Mouse (Mus musculus): Measurements from ENCODE around the gene Gm10803. TPM values are rescaled to one million over a fixed set of nuclear protein-coding genes. Genes with fewer than 3 reads are reported as not detected.

Gm10803 gene
- polyA plus RNA-seq, 1 experiment from 2014 or later = not detected

- Histone ChIP-seq H3K4me1 (replicated peaks) (peaks cover 7% of the 10 kb centered on the region; the same call in 1 of the 2 replicates), H3K9me3 (no peaks in the 10 kb centered on the region), H3K4me2 (no peak overlapping the region), H3K27me3 (no peaks in the 10 kb centered on the region), H3K27ac (no peak overlapping the region), H3K36me3 (no peaks in the 10 kb centered on the region), H3K4me3 (no peak overlapping the region), H3K9ac (no peak overlapping the region)
- no peak for ATAC-seq (ENCODE audit: low FRiP score)
- WGBS = 88% methylated on average over 10 of the region's 10 CpGs
Observed at GRCm38 (mm10) chr2:93593121-93593520, 32.8 kb downstream of the Gm10803 start.

DNA sequence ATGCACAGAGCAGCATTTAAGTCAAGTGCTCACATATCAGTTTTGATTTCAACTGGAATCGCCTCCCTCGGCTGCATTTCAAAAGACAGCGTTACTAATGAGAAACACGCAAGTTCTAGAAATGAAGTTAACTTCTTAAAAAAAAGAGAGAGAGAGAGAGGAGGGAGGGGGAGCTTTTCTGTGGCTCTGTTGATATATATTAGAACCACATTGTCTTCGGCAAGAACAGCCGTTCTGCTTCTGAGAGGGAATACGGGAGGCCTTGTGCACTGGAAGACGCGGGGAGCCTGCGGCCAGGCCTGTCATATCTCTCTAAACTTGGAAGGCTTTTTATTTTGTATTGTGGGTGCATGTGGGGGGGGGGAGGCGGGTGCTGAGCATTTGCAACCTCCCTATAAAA, 36.8 kb downstream of the Gm10803 start:
- Histone ChIP-seq H3K9ac (no peak overlapping the region), H3K4me1 (replicated peaks) (peaks cover 7% of the 10 kb centered on the region; the same call in 1 of the 2 replicates), H3K36me3 (no peaks in the 10 kb centered on the region), H3K27ac (no peak overlapping the region), H3K4me3 (no peak overlapping the region), H3K9me3 (no peaks in the 10 kb centered on the region), H3K27me3 (0 out of 2 replicates have a peak, but pooled peaks cover 10% of the 10 kb centered on the region), H3K4me2 (no peak overlapping the region)
- 81% methylated on average over 11 of the region's 11 CpGs for WGBS
- ATAC-seq (ENCODE audit: low FRiP score) = no peak

DNA sequence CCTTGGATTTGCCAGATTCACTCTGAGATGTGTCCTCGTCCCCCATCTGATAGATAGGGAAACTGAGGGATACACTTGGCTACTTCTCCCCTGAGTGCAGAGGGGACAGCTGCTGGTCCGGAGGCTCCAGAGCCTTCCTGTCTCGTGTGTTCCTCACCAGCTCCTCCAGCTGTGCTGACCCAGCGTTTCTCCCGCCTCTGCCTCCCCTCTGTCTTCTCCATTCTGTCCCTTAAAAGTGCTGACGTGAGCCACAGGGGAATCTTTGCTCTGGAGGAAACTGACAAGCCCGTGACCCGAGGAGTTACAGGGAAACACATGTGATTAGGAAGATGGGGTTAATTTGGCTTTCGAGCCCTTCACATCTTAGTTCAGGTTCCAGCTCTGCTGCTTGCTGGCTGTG, 39.4 kb downstream of the Gm10803 start:
- no peaks in the 10 kb centered on the region for H3K9me3 ChIP-seq
- no peaks in the 10 kb centered on the region for H3K36me3 ChIP-seq
- WGBS = 59% methylated on average over 9 of the region's 9 CpGs
- no peak for ATAC-seq (ENCODE audit: low FRiP score)
- peaks cover 7% of the 10 kb centered on the region; the same call in 1 of the 2 replicates for H3K4me1 ChIP-seq (replicated peaks)
- no peak overlapping the region for H3K4me3 ChIP-seq
- H3K27ac ChIP-seq = no peak overlapping the region
- H3K9ac ChIP-seq = no peak overlapping the region
- H3K27me3 ChIP-seq = 0 out of 2 replicates have a peak, but pooled peaks cover 10% of the 10 kb centered on the region
- no peak overlapping the region for H3K4me2 ChIP-seq

GRCm38 (mm10) chr2:93604601-93605285, 44.4 kb downstream of the Gm10803 start:
- Histone ChIP-seq H3K27ac (no peak overlapping the region), H3K4me2 (no peak overlapping the region), H3K9ac (no peak overlapping the region), H3K4me1 (replicated peaks) (no peaks in the 10 kb centered on the region), H3K27me3 (0 out of 2 replicates have a peak, but pooled peaks cover 2% of the 10 kb centered on the region), H3K36me3 (no peaks in the 10 kb centered on the region), H3K9me3 (no peaks in the 10 kb centered on the region), H3K4me3 (no peak overlapping the region)
- 90% methylated on average over 6 of the region's 6 CpGs for WGBS
- no peak for ATAC-seq (ENCODE audit: low FRiP score)

GRCm38 (mm10) chr2:93608800-93609199, 48.4 kb downstream of the Gm10803 start:
- Histone ChIP-seq H3K4me3 (no peak overlapping the region), H3K27me3 (no peaks in the 10 kb centered on the region), H3K9ac (no peak overlapping the region), H3K36me3 (no peaks in the 10 kb centered on the region), H3K9me3 (no peaks in the 10 kb centered on the region), H3K4me1 (replicated peaks) (no peaks in the 10 kb centered on the region), H3K27ac (no peak overlapping the region), H3K4me2 (no peak overlapping the region)
- no peak for ATAC-seq (ENCODE audit: low FRiP score)
- 80% methylated on average over 3 of the region's 3 CpGs for WGBS

GRCm38 (mm10) chr2:93613020-93613419, 52.7 kb downstream of the Gm10803 start:
- 91% methylated on average over 7 of the region's 7 CpGs for WGBS
- H3K4me3 ChIP-seq = no peak overlapping the region
- no peaks in the 10 kb centered on the region for H3K4me1 ChIP-seq (replicated peaks)
- no peaks in the 10 kb centered on the region for H3K36me3 ChIP-seq
- H3K9me3 ChIP-seq = no peaks in the 10 kb centered on the region
- H3K27ac ChIP-seq = no peak overlapping the region
- no peaks in the 10 kb centered on the region for H3K27me3 ChIP-seq
- no peak for ATAC-seq (ENCODE audit: low FRiP score)
- H3K9ac ChIP-seq = no peak overlapping the region
- no peak overlapping the region for H3K4me2 ChIP-seq

Other genes with a start within 250 kb of the Gm10803 start
- gene Tspan18, start 226.1 kb upstream of the Gm10803 start, polyA plus RNA-seq (2015; fragmentation: Nextera tagmentation; extraction: Ambion mirVana) = 23.6 and 32.5 TPM in 2 replicates
- gene Cd82, start 97.4 kb upstream of the Gm10803 start, polyA plus RNA-seq (2015; fragmentation: Nextera tagmentation; extraction: Ambion mirVana) = 19.8 and 23.7 TPM in 2 replicates
- gene Alx4, start 81.8 kb downstream of the Gm10803 start, polyA plus RNA-seq (2015; fragmentation: Nextera tagmentation; extraction: Ambion mirVana) = 0.57 and 0.78 TPM in 2 replicates